Mouse (Mus musculus) left cerebral cortex, postnatal 14 days (tissue): Measurements from ENCODE around the gene Mrpl50. TPM values are rescaled to one million over a fixed set of nuclear protein-coding genes. Genes with fewer than 3 reads are reported as not detected.

ENCODE experiments used
- DNase-seq, 2 experiments: peaks; one replicate each; pipeline ENCODE4 v3.0.0; 2021 to 2022; ENCODE audit warnings: low spot score in 2 of 2, mixed read lengths in 1 of 2
- intact Hi-C: fragments of 180-260 bp; cut with DNase I; formaldehyde crosslinking; loops from one replicate; pipeline ENCODE4 v1.15.1; 2025
- long read RNA-seq, 2 experiments: library from polyadenylated mRNA; stranded (forward); transcript quantifications; one replicate each; pipeline ENCODE4 v2.0.0; 2021
- total RNA-seq, 2 experiments: library from RNA; stranded (reverse); gene quantifications; 2 replicates each; pipeline ENCODE4 v1.2.3; 2021

Mrpl50 gene
- 10 to 100 TPM; 28.3 to 31.0 TPM for total RNA-seq
- long read RNA-seq, experiment 1, transcript Mrpl50-201 (2 exons, 2,114 nt), result major isoform, 110 of 112 reads
- long read RNA-seq, experiment 1, partial matches to known transcripts, result 2 of 112 reads
- long read RNA-seq, experiment 1, other reads (novel, unspliced or antisense), result 0 of 112 reads
- long read RNA-seq, experiment 2, transcript Mrpl50-201 (2 exons, 2,114 nt), result major isoform, 126 of 127 reads
- long read RNA-seq, experiment 2, partial matches to known transcripts, result 1 of 127 reads
- long read RNA-seq, experiment 2, other reads (novel, unspliced or antisense), result 0 of 127 reads

DNA sequence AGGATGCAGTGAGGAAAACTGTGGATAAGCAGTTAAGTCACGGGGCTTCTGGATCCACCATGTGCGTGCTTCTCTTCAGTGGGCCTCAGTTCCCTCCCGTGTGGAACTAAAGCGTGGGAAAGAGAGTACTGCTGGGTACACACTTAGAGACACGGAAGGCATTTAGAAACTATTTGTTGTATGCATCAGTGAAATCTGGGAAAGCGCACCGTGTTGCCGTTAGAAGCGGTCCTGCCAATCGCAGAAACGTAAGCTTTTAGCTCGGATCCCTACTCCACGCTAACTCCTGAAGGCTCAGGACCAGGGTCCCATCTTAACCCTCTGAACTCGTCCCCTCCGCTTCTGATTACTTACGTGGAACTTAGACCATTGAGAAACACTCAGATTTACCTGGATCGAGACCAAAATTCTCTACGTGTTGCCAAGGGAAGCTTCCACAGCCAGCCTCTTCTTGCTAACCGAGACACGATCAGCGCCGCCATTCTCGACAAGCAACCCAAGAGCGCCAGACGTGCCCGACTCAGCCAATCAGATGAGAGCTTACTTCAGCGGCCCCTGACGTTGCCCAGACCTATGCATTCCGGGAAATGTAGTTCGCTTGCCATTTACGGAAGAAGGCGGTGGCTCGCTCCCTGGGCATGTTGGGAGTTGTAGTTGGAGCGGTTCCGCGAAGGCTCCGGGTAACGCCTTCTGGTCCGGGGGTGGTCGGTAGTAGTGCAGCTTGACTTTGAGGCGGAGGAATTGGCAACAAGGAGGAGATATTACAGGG is at the start of gene Mrpl50, which contains the start of gene Zfp189:
Mrpl50 (minus strand) TSS at position 522 of the 769 bp plus-strand sequence.
Zfp189 (plus strand) TSS at position 605 of the 769 bp plus-strand sequence.
- intact Hi-C loops, result loop anchor here (2.0 kb wide), 1 partner anchor 830 kb away; no protein-coding TSS in a partner anchor
- DNase-seq, result peak; percentile 97 to 98

GRCm38 (mm10) chr4:49567613-49568012 is 46.7 kb upstream of the Mrpl50 start:
- intact Hi-C loops, result loop anchor here (1.0 kb wide), 1 partner anchor 60 kb away; no protein-coding TSS in a partner anchor
- peak; percentile 83 to 87 for DNase-seq

- DNase-seq, result peak; percentile 28 to 63
- intact Hi-C loops, result no loop called here
Observed at GRCm38 (mm10) chr4:49559915-49560772, 39.3 kb upstream of the Mrpl50 start.

DNA sequence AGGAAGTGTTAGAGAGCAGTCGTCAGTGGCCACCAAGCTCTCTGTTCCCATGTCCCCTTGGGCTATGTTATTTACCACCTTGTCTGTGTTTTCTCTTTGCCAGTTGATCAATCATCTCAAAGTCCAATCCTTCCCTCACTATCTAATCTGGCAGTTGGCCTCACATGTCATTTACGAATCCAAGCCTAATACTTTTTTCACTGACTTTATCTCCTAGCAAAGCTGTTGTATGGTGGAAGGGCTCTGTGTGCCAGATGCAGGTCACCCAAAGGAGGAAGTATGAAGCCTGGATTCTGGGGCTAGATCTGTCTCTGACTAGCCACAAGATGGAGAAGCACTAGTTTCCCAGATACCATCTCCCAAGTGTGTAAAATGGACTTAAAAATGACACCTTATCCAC is 37.3 kb upstream of the Mrpl50 start:
- intact Hi-C loops, result no loop called here
- DNase-seq, result no peak

GRCm38 (mm10) chr4:49557375-49557774 is 36.5 kb upstream of the Mrpl50 start:
- DNase-seq, result peak in 1 of 2 experiments; percentile 26
- intact Hi-C loops, result no loop called here

GRCm38 (mm10) chr4:49553380-49553779 is 32.5 kb upstream of the Mrpl50 start:
- intact Hi-C loops, result no loop called here

DNA sequence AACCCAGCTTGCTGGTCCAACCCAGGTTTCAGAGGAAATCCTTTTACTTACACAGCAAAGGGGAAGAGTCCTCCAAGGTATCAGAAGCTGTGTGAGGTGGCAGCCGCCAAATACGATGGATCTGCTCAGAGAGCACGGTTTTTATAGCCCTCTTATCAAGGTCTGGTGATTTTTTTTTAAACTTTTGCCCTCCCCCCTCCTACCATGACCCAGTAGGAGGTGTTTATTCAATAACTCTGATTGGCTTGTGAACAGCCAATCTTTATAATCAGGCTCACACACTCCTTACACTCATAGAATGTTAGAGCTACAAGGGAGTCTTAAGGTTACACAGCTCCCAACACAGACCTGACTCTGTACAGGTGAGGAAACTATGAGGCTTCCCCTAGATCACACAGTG is 28.5 kb upstream of the Mrpl50 start, which contains the start of gene Aldob:
Aldob (minus strand) TSS at position 164 of the 400 bp plus-strand sequence.
- intact Hi-C loops, result no loop called here

More at GRCm38 (mm10) chr4:49553380-49553779, 32.5 kb upstream of the Mrpl50 start:
- DNase-seq, result no peak

GRCm38 (mm10) chr4:49547544-49548219 is 26.8 kb upstream of the Mrpl50 start:
- intact Hi-C loops, result no loop called here
- DNase-seq, result no peak

More for the DNA sequence above, 28.5 kb upstream of the Mrpl50 start, which contains the start of gene Aldob:
- DNase-seq, result no peak

DNA sequence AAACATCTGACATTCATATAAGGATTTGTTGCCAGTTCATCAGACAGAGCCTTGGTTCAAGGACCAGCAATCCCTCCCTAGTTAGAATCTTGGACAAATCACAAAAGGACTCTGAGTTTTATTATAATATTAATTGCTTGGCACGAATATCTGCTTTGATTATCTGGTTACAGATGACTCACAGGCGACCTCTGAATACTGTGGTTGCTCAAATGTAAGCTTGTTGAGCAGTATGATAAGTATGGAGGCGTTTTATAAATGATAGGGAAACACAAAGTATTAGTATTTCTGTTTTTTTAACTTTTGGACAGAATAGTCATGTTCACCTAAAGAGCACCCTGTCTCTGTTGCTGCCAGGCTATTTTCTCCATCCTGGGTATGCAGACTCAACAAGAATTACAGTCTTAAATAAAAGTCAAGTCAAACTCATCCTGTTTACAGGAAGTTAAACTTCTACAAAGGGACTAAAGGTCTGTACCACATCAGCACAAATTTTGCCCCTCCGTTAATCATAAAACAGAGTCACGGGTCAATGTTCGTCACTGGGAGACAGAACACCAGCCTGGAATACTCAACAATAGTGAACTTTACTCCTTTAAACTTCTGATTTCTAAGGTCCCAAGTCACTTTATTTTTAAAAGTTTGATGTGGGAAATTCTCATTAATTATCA is 26.1 kb upstream of the Mrpl50 start:
- DNase-seq, result no peak
- intact Hi-C loops, result no loop called here

GRCm38 (mm10) chr4:49546026-49546425 is 25.1 kb upstream of the Mrpl50 start:
- intact Hi-C loops, result no loop called here
- no peak for DNase-seq

DNA sequence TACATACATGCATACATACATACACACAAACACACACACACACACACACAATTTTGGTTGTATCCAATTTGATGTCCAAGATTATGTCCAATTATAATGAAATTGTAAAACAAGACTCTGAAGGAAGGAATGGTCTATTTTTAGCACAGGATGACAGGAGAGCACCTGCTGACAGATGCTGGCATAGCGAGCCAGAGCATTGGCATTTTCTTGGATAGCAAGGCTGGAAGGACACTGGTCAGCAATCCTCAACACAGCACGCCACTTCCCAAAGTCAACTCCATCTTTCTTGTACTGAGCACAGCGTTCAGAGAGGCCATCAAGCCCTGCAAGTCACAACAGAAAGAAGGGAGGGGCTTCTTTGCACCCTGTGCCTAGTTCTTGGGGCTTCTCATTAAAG is 20.1 kb upstream of the Mrpl50 start:
- DNase-seq, result no peak

DNA sequence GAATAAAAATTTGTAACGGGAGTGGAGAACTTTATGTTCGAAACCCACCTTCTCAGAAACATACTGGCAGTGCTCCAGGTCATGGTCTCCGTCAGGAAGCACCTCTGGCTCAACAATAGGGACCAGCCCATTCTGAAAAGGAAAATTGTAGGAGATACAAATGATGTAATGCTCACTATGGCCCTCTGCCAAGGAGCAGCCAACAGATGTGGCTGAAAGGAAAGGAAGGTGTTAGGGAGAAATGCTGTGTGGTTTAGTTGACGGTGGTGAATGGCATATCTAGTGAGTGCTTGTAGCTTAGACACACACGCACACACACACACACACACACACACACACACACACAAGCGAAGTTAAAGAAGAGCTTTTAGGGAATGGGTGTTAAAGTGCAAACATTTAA is 18.8 kb upstream of the Mrpl50 start:
- intact Hi-C loops, result no loop called here
- DNase-seq, result peak in 1 of 2 experiments; percentile 23

More for the DNA sequence above, 20.1 kb upstream of the Mrpl50 start:
- intact Hi-C loops, result no loop called here

DNA sequence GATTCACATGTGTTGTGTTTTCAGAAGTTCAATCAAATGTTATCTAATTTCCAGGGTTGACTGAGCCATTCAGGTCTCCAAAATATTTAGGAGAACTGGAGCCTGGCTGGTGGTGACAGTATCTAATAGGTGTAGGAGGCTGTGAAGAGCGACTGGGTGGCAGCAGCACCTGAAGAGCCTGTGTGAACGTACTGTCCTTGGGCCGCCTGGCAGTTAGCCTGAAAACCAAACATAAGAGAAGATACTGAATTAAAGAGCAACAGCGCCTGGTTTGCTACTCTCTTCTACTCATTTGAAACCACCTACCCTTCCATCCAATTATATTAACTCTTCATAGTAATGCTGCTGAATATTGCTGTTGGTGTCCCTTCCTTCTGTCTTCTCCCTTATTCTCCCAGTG is 15.8 kb upstream of the Mrpl50 start:
- intact Hi-C loops, result no loop called here
- no peak for DNase-seq

DNA sequence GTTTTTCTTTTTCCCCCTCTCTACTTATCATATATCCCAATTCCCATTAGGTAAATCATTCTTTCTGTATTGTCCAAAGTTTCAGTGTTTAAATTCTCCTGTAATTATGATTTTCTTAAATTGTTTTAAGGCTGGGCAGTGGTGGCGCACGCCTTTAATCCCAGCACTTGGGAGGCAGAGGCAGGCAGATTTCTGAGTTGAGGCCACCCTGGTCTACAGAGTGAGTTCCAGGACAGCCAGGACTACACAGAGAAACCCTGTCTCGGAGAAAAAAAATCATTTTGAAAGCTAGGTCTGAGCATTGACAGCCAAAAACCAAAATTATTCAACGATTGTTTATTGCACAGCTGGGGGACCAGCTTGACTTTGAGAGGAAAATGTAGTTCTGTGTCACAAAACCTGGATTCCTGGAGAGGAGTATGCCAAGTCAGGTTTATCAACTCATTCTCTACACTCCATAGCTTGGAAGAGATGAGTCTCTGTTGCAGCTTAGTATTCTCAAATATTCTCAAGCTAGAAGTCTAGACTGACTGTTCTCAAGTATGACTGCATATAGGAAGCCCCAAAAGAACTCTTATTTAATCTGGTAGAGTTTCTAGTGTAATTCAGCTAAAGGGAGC is 14.9 kb upstream of the Mrpl50 start:
- no peak for DNase-seq
- intact Hi-C loops, result no loop called here

DNA sequence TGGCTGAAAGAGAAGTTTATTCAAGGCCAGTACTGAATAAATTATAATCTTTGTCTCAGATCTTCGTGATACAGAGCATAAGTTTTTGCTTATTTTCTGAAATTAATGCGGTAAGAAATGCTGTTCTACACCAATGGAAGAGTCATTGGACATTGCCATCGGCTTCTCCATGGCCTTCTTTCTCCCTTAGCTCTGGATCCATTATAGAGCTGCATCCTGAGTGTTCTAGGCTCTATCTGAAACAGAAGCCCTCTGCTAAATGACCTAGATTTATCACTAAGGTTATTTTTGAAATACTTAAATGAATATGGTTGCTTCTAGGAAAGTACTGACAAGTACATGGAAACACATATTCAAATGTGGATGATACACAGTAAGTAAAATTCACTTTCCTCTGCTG is 14.1 kb upstream of the Mrpl50 start:
- DNase-seq, result no peak
- intact Hi-C loops, result no loop called here

DNA sequence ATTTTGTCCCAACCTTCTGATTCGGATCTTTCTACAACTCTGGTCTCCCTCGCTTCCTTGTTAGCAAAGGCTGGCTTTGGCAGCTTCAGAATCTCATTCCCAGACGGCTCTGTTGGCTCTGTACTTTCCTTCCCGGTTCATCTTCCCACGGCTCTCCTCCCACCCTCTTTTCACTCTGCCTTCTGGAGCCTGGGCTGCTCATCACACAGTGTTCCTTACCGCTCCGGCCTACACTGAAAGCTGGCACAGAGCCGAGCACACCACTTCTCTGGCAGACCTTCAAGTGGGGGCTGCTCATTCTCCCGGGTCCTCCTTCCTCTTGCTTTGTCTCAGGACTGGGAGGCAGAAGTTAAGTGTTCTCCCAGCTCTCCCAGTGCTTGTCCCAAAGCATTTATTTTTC is 1.7 kb upstream of the Mrpl50 start:
- intact Hi-C loops, result no loop called here
- DNase-seq, result peak; percentile 85

DNA sequence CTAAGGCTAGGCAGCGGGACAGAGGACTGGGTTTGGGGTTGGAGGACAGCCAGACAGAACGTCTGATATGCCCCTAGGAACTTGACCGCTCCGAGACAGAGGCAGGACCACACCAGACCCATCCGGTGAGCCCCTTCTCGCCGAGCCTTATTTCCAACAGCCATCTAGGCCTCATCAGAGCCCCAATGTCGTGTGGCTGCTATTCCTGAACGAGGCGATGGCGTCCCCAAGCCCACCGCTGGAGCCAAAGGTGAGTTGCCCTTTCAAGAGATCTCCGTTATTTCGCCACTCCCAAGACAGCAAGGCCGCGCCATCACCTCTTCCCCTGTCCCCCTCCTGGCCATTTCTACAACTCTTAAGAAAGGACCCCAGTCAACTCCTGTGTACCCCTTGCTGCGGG is 453 bp upstream of the Mrpl50 start:
- intact Hi-C loops, result loop anchor here (2.0 kb wide), 1 partner anchor 831 kb away; no protein-coding TSS in a partner anchor
- DNase-seq, result no peak

- DNase-seq, result no peak
- intact Hi-C loops, result no loop called here
Observed at GRCm38 (mm10) chr4:49519476-49519875, 1.4 kb downstream of the Mrpl50 start.
